ENCODE assay signal across 13 mouse cellular contexts in genomic region chr8:94967071-94967470, GRCm38 (mm10). TPM values are rescaled to one million over a fixed set of nuclear protein-coding genes. Genes with fewer than 3 reads are reported as not detected.
DNase-seq lines count a peak whose midpoint lies in the region; ATAC-seq and TF ChIP-seq lines count a peak whose summit lies in the region.
"Had no signal": no experiment of that assay in that cellular context is flagged by ENCODE, and none has a peak within 500 bp of the region (broad histone marks: within the 10 kb centered on the region; RNA-seq: fewer than 3 reads in every experiment).

No protein-coding gene starts in this region.

- no peaks in the 10 kb centered on the region for H3K27me3 ChIP-seq in kidney, adult 2 months (replicated peaks; ENCODE audit: control insufficient read depth, insufficient read depth, low read length)
- no peaks in the 10 kb centered on the region for H3K27me3 ChIP-seq in kidney, embryonic 16.5 days (ENCODE audit: insufficient read depth, low read length)
- H3K27me3 ChIP-seq in liver, embryonic 16.5 days (ENCODE audit: control insufficient read depth, insufficient read depth, low read depth, low read length): no peaks in the 10 kb centered on the region
- no peaks in the 10 kb centered on the region for H3K27me3 ChIP-seq in small intestine, adult 2 months (ENCODE audit: control insufficient read depth, insufficient read depth, low read length)
- H3K27me3 ChIP-seq in midbrain, embryonic 11.5 days (ENCODE audit: control insufficient read depth, insufficient read depth, low read length): no peaks in the 10 kb centered on the region
- H3K27me3 ChIP-seq in forebrain, embryonic 16.5 days (replicated peaks; ENCODE audit: control insufficient read depth, insufficient read depth, low read length): no peaks in the 10 kb centered on the region
- H3K27me3 ChIP-seq: embryonic facial prominence, embryonic 13.5 days; midbrain, embryonic 12.5 days; neural tube, embryonic 13.5 days had no signal

- ATAC-seq in kidney, embryonic 16.5 days (ENCODE audit: low FRiP score, low TSS enrichment): no peak
- no peak for ATAC-seq in liver, embryonic 16.5 days (ENCODE audit: low read depth)
- no peak for ATAC-seq in midbrain, embryonic 11.5 days (ENCODE audit: low FRiP score)
- ATAC-seq in activated CD4-positive, CD25-positive, alpha-beta regulatory T cell, adult 4 months: no peak
- ATAC-seq in forebrain, embryonic 16.5 days: no peak

- H3K9ac ChIP-seq in kidney, embryonic 16.5 days (replicated peaks; ENCODE audit: low read length): no peak overlapping the region
- H3K9ac ChIP-seq in liver, embryonic 16.5 days (ENCODE audit: low read depth, low read length): no peak overlapping the region
- H3K9ac ChIP-seq in midbrain, embryonic 11.5 days (ENCODE audit: low read length): no peak overlapping the region
- H3K9ac ChIP-seq in forebrain, embryonic 16.5 days (replicated peaks; ENCODE audit: low read depth, low read length): no peak overlapping the region
- H3K9ac ChIP-seq: embryonic facial prominence, embryonic 13.5 days; midbrain, embryonic 12.5 days; neural tube, embryonic 13.5 days had no signal

- H3K4me2 ChIP-seq in kidney, embryonic 16.5 days (replicated peaks; ENCODE audit: low read depth, low read length): no peak overlapping the region
- H3K4me2 ChIP-seq in liver, embryonic 16.5 days (ENCODE audit: low read depth, low read length): no peak overlapping the region
- no peak overlapping the region for H3K4me2 ChIP-seq in midbrain, embryonic 11.5 days
- H3K4me2 ChIP-seq in forebrain, embryonic 16.5 days (ENCODE audit: low read length): no peak overlapping the region
- H3K4me2 ChIP-seq: embryonic facial prominence, embryonic 13.5 days; midbrain, embryonic 12.5 days; neural tube, embryonic 13.5 days had no signal

- no peak for TF ChIP-seq POLR2A in kidney, adult 2 months (IDR thresholded peaks at IDR 0.05; ENCODE audit: low read depth, low read length)
- no peak for TF ChIP-seq POLR2A in small intestine, adult 2 months (IDR thresholded peaks at IDR 0.05; ENCODE audit: low read depth, low read length)

- H3K9me3 ChIP-seq in kidney, embryonic 16.5 days (ENCODE audit: low read length): no peaks in the 10 kb centered on the region
- no peaks in the 10 kb centered on the region for H3K9me3 ChIP-seq in liver, embryonic 16.5 days (replicated peaks; ENCODE audit: control insufficient read depth, low read length)
- H3K9me3 ChIP-seq in midbrain, embryonic 11.5 days (ENCODE audit: control insufficient read depth, low read length): no peaks in the 10 kb centered on the region
- H3K9me3 ChIP-seq in forebrain, embryonic 16.5 days (ENCODE audit: control insufficient read depth, low read length): no peaks in the 10 kb centered on the region
- H3K9me3 ChIP-seq: embryonic facial prominence, embryonic 13.5 days; midbrain, embryonic 12.5 days; neural tube, embryonic 13.5 days had no signal

- no peaks in the 10 kb centered on the region for H3K36me3 ChIP-seq in kidney, adult 2 months (ENCODE audit: control insufficient read depth, insufficient read depth, low read length)
- no peaks in the 10 kb centered on the region for H3K36me3 ChIP-seq in kidney, embryonic 16.5 days (ENCODE audit: insufficient read depth, low read length)
- no peaks in the 10 kb centered on the region for H3K36me3 ChIP-seq in liver, embryonic 16.5 days (ENCODE audit: control insufficient read depth, insufficient read depth)
- H3K36me3 ChIP-seq in small intestine, adult 2 months (ENCODE audit: control insufficient read depth, insufficient read depth, low read length): no peaks in the 10 kb centered on the region
- H3K36me3 ChIP-seq in midbrain, embryonic 11.5 days (ENCODE audit: control insufficient read depth, insufficient read depth, low read length): no peaks in the 10 kb centered on the region
- H3K36me3 ChIP-seq in forebrain, embryonic 16.5 days (ENCODE audit: control insufficient read depth, insufficient read depth): no peaks in the 10 kb centered on the region
- H3K36me3 ChIP-seq: embryonic facial prominence, embryonic 13.5 days; midbrain, embryonic 12.5 days; neural tube, embryonic 13.5 days had no signal

- 15% methylated on average over 4 of the region's 4 CpGs for WGBS in kidney, adult 2 months
- 63% methylated on average over 4 of the region's 4 CpGs for WGBS in kidney, embryonic 16.5 days
- WGBS in liver, embryonic 16.5 days (ENCODE audit: insufficient replicate concordance): 18% methylated on average over 4 of the region's 4 CpGs
- WGBS in small intestine, adult 2 months: 15% methylated on average over 4 of the region's 4 CpGs
- 91% methylated on average over 4 of the region's 4 CpGs for WGBS in midbrain, embryonic 11.5 days
- 85% methylated on average over 4 of the region's 4 CpGs for WGBS in forebrain, embryonic 16.5 days

- H3K4me3 ChIP-seq in kidney, adult 2 months (ENCODE audit: insufficient read depth, low read depth, low read length): no peak overlapping the region
- no peak overlapping the region for H3K4me3 ChIP-seq in kidney, embryonic 16.5 days (ENCODE audit: low read length)
- no peak overlapping the region for H3K4me3 ChIP-seq in liver, embryonic 16.5 days (ENCODE audit: low read depth, low read length)
- no peak overlapping the region for H3K4me3 ChIP-seq in small intestine, adult 2 months (ENCODE audit: low read depth, low read length)
- H3K4me3 ChIP-seq in midbrain, embryonic 11.5 days (ENCODE audit: low read depth, low read length): no peak overlapping the region
- H3K4me3 ChIP-seq in forebrain, embryonic 16.5 days (replicated peaks; ENCODE audit: low read length): no peak overlapping the region
- H3K4me3 ChIP-seq: embryonic facial prominence, embryonic 13.5 days; midbrain, embryonic 12.5 days; neural tube, embryonic 13.5 days had no signal

- peak; percentile 87 for DNase-seq in kidney, adult 2 months
- peak; percentile 60 to 77 for DNase-seq in kidney, adult 8-10 months
- no peak for DNase-seq in midbrain, embryonic 11.5 days (ENCODE audit: low spot score, missing footprints)
- DNase-seq: right cerebral cortex, postnatal 25 days had no signal

- no peak for TF ChIP-seq CTCF in kidney, adult 2 months (conservative IDR thresholded peaks at IDR 0.05; ENCODE audit: insufficient read depth, insufficient read length, low read depth, low read length)
- TF ChIP-seq CTCF in small intestine, adult 2 months (IDR thresholded peaks at IDR 0.05; ENCODE audit: extremely low read depth, insufficient read length, insufficient replicate concordance, low read depth, low read length): no peak

- H3K4me1 ChIP-seq in kidney, adult 2 months (ENCODE audit: control insufficient read depth, insufficient read depth, low read length): peaks cover 25% of the 10 kb centered on the region
- H3K4me1 ChIP-seq in kidney, embryonic 16.5 days (ENCODE audit: insufficient read depth, low read length): peaks cover 11% of the 10 kb centered on the region
- peaks cover 65% of the 10 kb centered on the region for H3K4me1 ChIP-seq in liver, embryonic 16.5 days (ENCODE audit: control insufficient read depth, low read depth, low read length)
- H3K4me1 ChIP-seq in small intestine, adult 2 months (ENCODE audit: control insufficient read depth, insufficient read depth, insufficient read length, low read length): peaks cover 9% of the 10 kb centered on the region; the same call in 1 of the 2 replicates
- H3K4me1 ChIP-seq in midbrain, embryonic 11.5 days (ENCODE audit: control insufficient read depth, insufficient read depth, low read length): no peaks in the 10 kb centered on the region
- H3K4me1 ChIP-seq in forebrain, embryonic 16.5 days (replicated peaks; ENCODE audit: control insufficient read depth, insufficient read depth, low read length): 0 out of 2 replicates have a peak, but pooled peaks cover 3% of the 10 kb centered on the region
- H3K4me1 ChIP-seq: embryonic facial prominence, embryonic 13.5 days; midbrain, embryonic 12.5 days had no signal

- H3K27ac ChIP-seq in kidney, adult 2 months (ENCODE audit: insufficient read depth, low read depth, low read length): peak overlapping the region; percentile 83
- no peak overlapping the region; the same call in 1 of the 2 replicates for H3K27ac ChIP-seq in kidney, embryonic 16.5 days (ENCODE audit: low read length)
- H3K27ac ChIP-seq in liver, embryonic 16.5 days (ENCODE audit: low read length): peak overlapping the region; percentile 77
- peak overlapping the region; percentile 96 for H3K27ac ChIP-seq in small intestine, adult 2 months (ENCODE audit: insufficient read depth, low read depth, low read length)
- H3K27ac ChIP-seq in midbrain, embryonic 11.5 days (ENCODE audit: low read depth, low read length): no peak overlapping the region
- no peak overlapping the region for H3K27ac ChIP-seq in forebrain, embryonic 16.5 days (ENCODE audit: low read length)
- H3K27ac ChIP-seq: embryonic facial prominence, embryonic 13.5 days; midbrain, embryonic 12.5 days; neural tube, embryonic 13.5 days had no signal

RNA-seq across cellular contexts. Expression of gene Adgrg1, which starts 7.5 kb away (rescaled TPM):
- polyA plus RNA-seq in kidney, adult 2 months (2012; rRNA removed): 342 and 447 TPM in 2 replicates
- polyA plus RNA-seq in kidney, embryonic 16.5 days (2015; fragmentation: Nextera tagmentation; extraction: Ambion mirVana): 66.2 and 67.8 TPM in 2 replicates
- polyA plus RNA-seq in liver, embryonic 16.5 days (2015; fragmentation: Nextera tagmentation; extraction: Ambion mirVana): 45.0 and 50.6 TPM in 2 replicates
- 32.3 and 36.4 TPM in 2 replicates for polyA plus RNA-seq in small intestine, adult 2 months (2012; rRNA removed)
- 153 and 157 TPM in 2 replicates for polyA plus RNA-seq in midbrain, embryonic 11.5 days (2014; fragmentation: Nextera tagmentation; extraction: Ambion mirVana)
- 1 to 10 TPM; 1.8 to 2.8 TPM for polyA plus RNA-seq in activated CD4-positive, CD25-positive, alpha-beta regulatory T cell, adult 4 months (2017; shearing (Covaris generic))
- polyA plus RNA-seq in forebrain, embryonic 16.5 days (2015; fragmentation: Nextera tagmentation; extraction: Ambion mirVana): 132 and 152 TPM in 2 replicates

RNA-seq across cellular contexts. Expression of gene Adgrg5, which starts 43.6 kb away (rescaled TPM):
- 0.56 and 2.6 TPM in 2 replicates for polyA plus RNA-seq in kidney, adult 2 months (2012; rRNA removed)
- 0.05 and 0.08 TPM in 2 replicates for polyA plus RNA-seq in kidney, embryonic 16.5 days (2015; fragmentation: Nextera tagmentation; extraction: Ambion mirVana)
- polyA plus RNA-seq in liver, embryonic 16.5 days (2015; fragmentation: Nextera tagmentation; extraction: Ambion mirVana): 0.37 and 0.39 TPM in 2 replicates
- polyA plus RNA-seq in small intestine, adult 2 months (2012; rRNA removed): 10.2 and 15.4 TPM in 2 replicates
- polyA plus RNA-seq in midbrain, embryonic 11.5 days (2014; fragmentation: Nextera tagmentation; extraction: Ambion mirVana): 0.36 and 0.40 TPM in 2 replicates
- 1 to 10 TPM; 1.3 to 1.4 TPM for polyA plus RNA-seq in activated CD4-positive, CD25-positive, alpha-beta regulatory T cell, adult 4 months (2017; shearing (Covaris generic))
- not detected in 2 replicates for polyA plus RNA-seq in forebrain, embryonic 16.5 days (2015; fragmentation: Nextera tagmentation; extraction: Ambion mirVana)
- polyA plus RNA-seq: forebrain, embryonic 14.5 days had no signal

RNA-seq across cellular contexts. Expression of gene Ccdc102a, which starts 49.2 kb away (rescaled TPM):
- polyA plus RNA-seq in kidney, adult 2 months (2012; rRNA removed): 5.7 and 6.8 TPM in 2 replicates
- polyA plus RNA-seq in kidney, embryonic 16.5 days (2015; fragmentation: Nextera tagmentation; extraction: Ambion mirVana): 20.1 and 21.0 TPM in 2 replicates
- polyA plus RNA-seq in liver, embryonic 16.5 days (2015; fragmentation: Nextera tagmentation; extraction: Ambion mirVana): 1.4 and 1.6 TPM in 2 replicates
- 8.1 TPM in 2 replicates for polyA plus RNA-seq in small intestine, adult 2 months (2012; rRNA removed)
- polyA plus RNA-seq in midbrain, embryonic 11.5 days (2014; fragmentation: Nextera tagmentation; extraction: Ambion mirVana): 13.5 and 15.9 TPM in 2 replicates
- polyA plus RNA-seq in activated CD4-positive, CD25-positive, alpha-beta regulatory T cell, adult 4 months (2017; shearing (Covaris generic)): under 1 TPM; 0.20 to 0.57 TPM
- polyA plus RNA-seq in forebrain, embryonic 16.5 days (2015; fragmentation: Nextera tagmentation; extraction: Ambion mirVana): 4.6 and 5.7 TPM in 2 replicates

RNA-seq across cellular contexts. Expression of gene Adgrg3, which starts 50.4 kb away (rescaled TPM):
- polyA plus RNA-seq in kidney, adult 2 months (2012; rRNA removed): 9.9 and 12.7 TPM in 2 replicates
- polyA plus RNA-seq in kidney, embryonic 16.5 days (2015; fragmentation: Nextera tagmentation; extraction: Ambion mirVana): 5.0 and 5.1 TPM in 2 replicates
- polyA plus RNA-seq in liver, embryonic 16.5 days (2015; fragmentation: Nextera tagmentation; extraction: Ambion mirVana): 8.3 and 9.1 TPM in 2 replicates
- polyA plus RNA-seq in small intestine, adult 2 months (2012; rRNA removed): 3.5 and 7.6 TPM in 2 replicates
- 2.6 and 2.8 TPM in 2 replicates for polyA plus RNA-seq in midbrain, embryonic 11.5 days (2014; fragmentation: Nextera tagmentation; extraction: Ambion mirVana)
- under 1 TPM; 0.21 to 0.41 TPM for polyA plus RNA-seq in activated CD4-positive, CD25-positive, alpha-beta regulatory T cell, adult 4 months (2017; shearing (Covaris generic))
- 0.93 and 1.1 TPM in 2 replicates for polyA plus RNA-seq in forebrain, embryonic 16.5 days (2015; fragmentation: Nextera tagmentation; extraction: Ambion mirVana)

Comparison
In these comparisons a context has a peak if more than half of its experiments do, and no peak if none do; other contexts are left out.
1. H3K27ac ChIP-seq: peak in kidney, adult 2 months (single experiment), liver, embryonic 16.5 days (single experiment) and small intestine, adult 2 months (single experiment); none in kidney, embryonic 16.5 days (single experiment), midbrain, embryonic 11.5 days (single experiment) and forebrain, embryonic 16.5 days (single experiment).